Mouse (Mus musculus): ENCODE data around the gene Ccdc85b. TPM values are rescaled to one million over a fixed set of nuclear protein-coding genes. Genes with fewer than 3 reads are reported as not detected.

The Ccdc85b gene
- polyA plus RNA-seq, 1 experiment from 2014 or later: 5.7 TPM

DNA sequence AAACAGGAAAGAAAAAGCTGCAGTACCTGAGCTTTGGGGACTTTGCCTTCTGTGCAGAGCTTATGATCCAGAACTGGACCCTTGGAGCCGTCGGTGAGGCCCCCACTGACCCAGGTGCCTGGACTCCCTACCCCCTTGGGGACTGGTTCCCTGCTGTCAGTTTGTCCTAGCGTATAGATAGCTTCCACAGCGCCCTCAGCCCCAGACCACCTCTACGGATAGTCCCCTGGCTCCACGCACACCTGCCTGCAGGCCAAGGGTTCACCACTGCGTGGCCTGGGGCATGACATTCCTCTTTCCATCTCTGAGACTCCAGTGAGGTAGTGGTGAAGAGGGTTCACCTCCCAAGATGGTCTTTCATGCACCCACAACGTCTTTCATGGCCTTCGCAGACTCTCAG is 5.5 kb upstream of the Ccdc85b start:
- WGBS: 88% methylated on average over 9 of the region's 9 CpGs
- no peak for ATAC-seq (ENCODE audit: insufficient read depth, low FRiP score)

DNA sequence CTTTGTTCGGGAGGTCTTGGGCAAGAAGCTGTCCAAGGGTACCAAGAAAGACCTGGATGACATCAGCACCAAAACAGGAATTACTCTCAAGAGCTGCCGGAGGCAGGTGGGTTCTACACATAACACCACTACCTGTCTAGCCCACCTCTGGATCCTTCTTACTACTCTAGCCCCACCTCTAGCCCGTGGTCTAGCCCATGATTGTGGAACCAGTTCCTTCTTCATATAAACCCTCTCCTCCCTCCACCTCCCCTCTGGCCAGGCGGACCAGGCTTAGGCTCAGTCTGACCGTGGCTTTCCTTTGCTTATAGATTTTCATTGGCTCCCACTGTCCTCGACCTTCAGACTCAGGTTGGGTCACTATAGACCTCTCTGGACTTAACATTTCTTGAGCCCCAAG is 3.7 kb upstream of the Ccdc85b start:
- H3K4me1 ChIP-seq (ENCODE audit: control insufficient read depth, insufficient read depth, low read length): peaks cover 26% of the 10 kb centered on the region
- peak overlapping the region; percentile 90 for H3K4me2 ChIP-seq (ENCODE audit: low read depth, low read length)
- ATAC-seq (ENCODE audit: insufficient read depth, low FRiP score): no peak
- H3K9me3 ChIP-seq (replicated peaks; ENCODE audit: control insufficient read depth, low read length): no peaks in the 10 kb centered on the region
- H3K27ac ChIP-seq (ENCODE audit: low read length): no peak overlapping the region
- peak overlapping the region; percentile 82 for H3K9ac ChIP-seq (ENCODE audit: low read length)
- no peaks in the 10 kb centered on the region for H3K27me3 ChIP-seq (ENCODE audit: control insufficient read depth, insufficient read depth, low read length)
- 88% methylated on average over 6 of the region's 6 CpGs for WGBS
- H3K36me3 ChIP-seq (ENCODE audit: control insufficient read depth, insufficient read depth, low read length): peaks cover 29% of the 10 kb centered on the region
- H3K4me3 ChIP-seq (replicated peaks; ENCODE audit: low read length): peak overlapping the region; percentile 76

More for the DNA sequence above, 5.5 kb upstream of the Ccdc85b start:
- Histone ChIP-seq H3K27ac (ENCODE audit: low read length) (no peak overlapping the region), H3K36me3 (ENCODE audit: control insufficient read depth, insufficient read depth, low read length) (peaks cover 29% of the 10 kb centered on the region), H3K4me3 (replicated peaks; ENCODE audit: low read length) (no peak overlapping the region), H3K27me3 (ENCODE audit: control insufficient read depth, insufficient read depth, low read length) (no peaks in the 10 kb centered on the region), H3K9me3 (replicated peaks; ENCODE audit: control insufficient read depth, low read length) (no peaks in the 10 kb centered on the region), H3K4me1 (ENCODE audit: control insufficient read depth, insufficient read depth, low read length) (peaks cover 19% of the 10 kb centered on the region), H3K4me2 (ENCODE audit: low read depth, low read length) (no peak overlapping the region), H3K9ac (ENCODE audit: low read length) (no peak overlapping the region)

DNA sequence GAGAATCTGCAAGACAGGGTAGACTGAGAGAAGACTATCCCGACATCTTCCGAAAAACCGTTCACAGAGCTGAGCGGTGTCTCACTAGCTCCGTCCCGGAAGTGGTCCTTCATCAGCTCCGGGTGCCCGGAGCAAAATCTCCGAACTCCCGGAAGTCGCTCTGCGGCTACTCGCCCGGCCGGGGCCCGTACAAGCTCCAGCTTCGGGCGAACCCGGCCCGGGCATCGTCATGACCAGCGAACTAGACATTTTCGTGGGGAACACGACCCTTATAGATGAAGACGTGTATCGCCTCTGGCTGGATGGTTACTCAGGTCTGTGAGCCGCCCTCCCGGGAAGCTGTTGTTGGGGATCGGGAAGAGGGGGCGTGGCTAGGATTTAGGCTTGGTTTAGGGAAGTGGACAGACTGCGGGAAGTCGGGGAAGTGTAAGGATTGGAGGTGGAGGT is 2.8 kb upstream of the Ccdc85b start, which contains the start of gene Fibp:
Gene Fibp (plus strand): TSS at position 151 of the 447 bp plus-strand sequence.
- Histone ChIP-seq H3K9me3 (replicated peaks; ENCODE audit: control insufficient read depth, low read length) (no peaks in the 10 kb centered on the region), H3K27me3 (ENCODE audit: control insufficient read depth, insufficient read depth, low read length) (no peaks in the 10 kb centered on the region), H3K4me1 (ENCODE audit: control insufficient read depth, insufficient read depth, low read length) (peaks cover 35% of the 10 kb centered on the region), H3K4me3 (replicated peaks; ENCODE audit: low read length) (peak within 1 kb of the TSS; percentile 76), H3K9ac (ENCODE audit: low read length) (peak within 1 kb of the TSS; percentile 82), H3K27ac (ENCODE audit: low read length) (0 out of 2 replicates have a peak within 1 kb of the TSS, but pooled peaks have one; percentile 65), H3K4me2 (ENCODE audit: low read depth, low read length) (peak within 1 kb of the TSS; percentile 90), H3K36me3 (ENCODE audit: control insufficient read depth, insufficient read depth, low read length) (peaks cover 25% of the 10 kb centered on the region)
- peak; percentile 59 for ATAC-seq (ENCODE audit: insufficient read depth, low FRiP score)
- WGBS: under 1% methylated on average over 32 of the region's 32 CpGs

DNA sequence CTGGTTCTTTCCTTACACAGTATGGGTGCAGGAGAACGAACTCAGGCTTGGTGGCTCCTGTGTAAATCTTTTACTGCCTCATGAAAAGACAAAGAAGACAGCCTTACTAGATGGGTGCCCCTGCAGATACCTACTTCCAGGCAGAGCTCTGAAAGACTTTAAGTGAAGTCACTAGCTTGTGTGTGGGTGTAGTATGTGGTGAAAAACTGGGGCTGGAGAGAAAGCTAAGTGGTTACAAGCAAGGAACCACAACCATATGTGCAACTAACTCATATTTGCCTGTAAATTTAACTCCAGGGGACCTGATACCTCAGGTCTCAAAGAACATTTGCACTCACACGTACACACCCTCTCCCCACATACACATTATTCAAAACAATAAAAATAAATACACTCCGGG is 2.2 kb upstream of the Ccdc85b start:
- no peak for ATAC-seq (ENCODE audit: insufficient read depth, low FRiP score)
- H3K4me1 ChIP-seq (ENCODE audit: control insufficient read depth, insufficient read depth, low read length): peaks cover 41% of the 10 kb centered on the region
- no peaks in the 10 kb centered on the region for H3K9me3 ChIP-seq (replicated peaks; ENCODE audit: control insufficient read depth, low read length)
- no peak overlapping the region for H3K27ac ChIP-seq (ENCODE audit: low read length)
- H3K9ac ChIP-seq (ENCODE audit: low read length): peak overlapping the region; percentile 82
- 28% methylated on average over 3 of the region's 3 CpGs for WGBS
- H3K27me3 ChIP-seq (ENCODE audit: control insufficient read depth, insufficient read depth, low read length): no peaks in the 10 kb centered on the region
- peaks cover 20% of the 10 kb centered on the region for H3K36me3 ChIP-seq (ENCODE audit: control insufficient read depth, insufficient read depth, low read length)
- H3K4me2 ChIP-seq (ENCODE audit: low read depth, low read length): peak overlapping the region; percentile 90
- peak overlapping the region; percentile 76 for H3K4me3 ChIP-seq (replicated peaks; ENCODE audit: low read length)

DNA sequence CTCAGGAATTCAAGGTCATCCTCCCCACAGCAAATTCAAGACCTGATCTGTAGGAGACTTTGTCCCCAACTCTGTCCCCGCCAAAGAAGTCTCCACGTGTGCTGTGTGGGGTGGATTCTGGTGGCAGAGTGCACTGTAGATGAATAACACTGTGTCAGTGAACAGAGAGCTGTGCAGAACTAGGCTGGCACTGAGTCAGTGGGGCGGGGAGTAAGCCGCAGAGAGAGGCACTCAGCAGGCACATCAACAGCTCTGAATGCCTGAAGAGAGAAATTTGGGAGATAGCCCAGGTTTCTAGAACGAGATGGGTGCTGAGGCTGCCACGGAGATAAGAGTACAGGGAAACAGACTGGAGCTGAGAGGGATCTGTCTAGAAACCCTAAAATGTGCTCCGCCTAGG is 1.3 kb upstream of the Ccdc85b start:
- Histone ChIP-seq H3K4me2 (ENCODE audit: low read depth, low read length) (no peak overlapping the region), H3K36me3 (ENCODE audit: control insufficient read depth, insufficient read depth, low read length) (peaks cover 18% of the 10 kb centered on the region), H3K4me1 (ENCODE audit: control insufficient read depth, insufficient read depth, low read length) (peaks cover 40% of the 10 kb centered on the region), H3K27ac (ENCODE audit: low read length) (no peak overlapping the region), H3K9me3 (replicated peaks; ENCODE audit: control insufficient read depth, low read length) (no peaks in the 10 kb centered on the region), H3K9ac (ENCODE audit: low read length) (no peak overlapping the region), H3K27me3 (ENCODE audit: control insufficient read depth, insufficient read depth, low read length) (no peaks in the 10 kb centered on the region), H3K4me3 (replicated peaks; ENCODE audit: low read length) (no peak overlapping the region)
- 74% methylated on average over 7 of the region's 7 CpGs for WGBS
- no peak for ATAC-seq (ENCODE audit: insufficient read depth, low FRiP score)

DNA sequence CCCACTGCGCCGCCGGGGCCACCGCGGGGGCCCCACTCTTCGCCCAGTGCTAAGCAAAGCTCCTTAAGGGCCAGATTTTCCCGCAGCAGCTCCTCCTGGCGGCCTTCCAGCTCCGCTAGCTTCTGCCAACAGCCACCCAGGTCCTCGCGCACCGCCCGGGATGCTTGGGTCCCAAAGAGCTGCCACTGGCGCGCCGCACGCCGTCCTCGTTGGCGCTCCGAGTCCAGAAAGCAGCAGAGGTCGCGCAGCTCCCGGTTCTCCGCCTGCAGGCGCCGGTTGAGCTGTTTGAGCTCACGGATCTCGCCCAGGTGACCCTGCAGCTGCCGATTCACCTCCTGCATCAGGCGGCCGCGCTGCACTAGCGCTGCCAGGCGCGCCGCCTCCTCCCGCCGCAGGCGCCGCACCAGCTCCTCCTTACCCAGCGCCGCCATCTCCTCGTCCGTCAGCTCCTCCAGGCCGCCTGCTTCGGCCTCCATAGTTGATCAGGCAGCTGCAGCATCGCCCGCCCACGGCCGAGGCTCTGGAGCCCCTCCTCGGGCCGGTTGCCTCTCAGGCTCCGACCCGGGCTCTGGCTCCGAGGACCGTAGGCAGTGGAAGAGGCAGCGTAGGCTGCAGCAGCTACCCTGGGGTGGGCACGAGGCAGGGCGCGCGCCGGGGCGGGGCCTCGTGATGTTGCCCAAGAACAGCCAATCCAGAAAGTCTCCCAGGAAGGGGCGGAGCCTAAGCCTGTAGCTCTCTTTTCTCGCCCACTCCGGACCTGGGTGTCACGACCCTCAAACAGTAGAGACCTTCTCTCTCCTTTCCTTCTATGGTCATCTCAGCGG is 560 bp downstream of the Ccdc85b start:
- peak; percentile 92 for ATAC-seq (ENCODE audit: insufficient read depth, low FRiP score)
- Histone ChIP-seq H3K9me3 (replicated peaks; ENCODE audit: control insufficient read depth, low read length) (no peaks in the 10 kb centered on the region), H3K4me3 (replicated peaks; ENCODE audit: low read length) (peak overlapping the region; percentile 75), H3K27ac (ENCODE audit: low read length) (peak overlapping the region; percentile 91), H3K9ac (ENCODE audit: low read length) (peak overlapping the region; percentile 88), H3K4me2 (ENCODE audit: low read depth, low read length) (peak overlapping the region; percentile 83), H3K36me3 (ENCODE audit: control insufficient read depth, insufficient read depth, low read length) (peaks cover 5% of the 10 kb centered on the region; the same call in 1 of the 2 replicates), H3K4me1 (ENCODE audit: control insufficient read depth, insufficient read depth, low read length) (peaks cover 37% of the 10 kb centered on the region), H3K27me3 (ENCODE audit: control insufficient read depth, insufficient read depth, low read length) (no peaks in the 10 kb centered on the region)
- under 1% methylated on average over 70 of the region's 70 CpGs for WGBS

DNA sequence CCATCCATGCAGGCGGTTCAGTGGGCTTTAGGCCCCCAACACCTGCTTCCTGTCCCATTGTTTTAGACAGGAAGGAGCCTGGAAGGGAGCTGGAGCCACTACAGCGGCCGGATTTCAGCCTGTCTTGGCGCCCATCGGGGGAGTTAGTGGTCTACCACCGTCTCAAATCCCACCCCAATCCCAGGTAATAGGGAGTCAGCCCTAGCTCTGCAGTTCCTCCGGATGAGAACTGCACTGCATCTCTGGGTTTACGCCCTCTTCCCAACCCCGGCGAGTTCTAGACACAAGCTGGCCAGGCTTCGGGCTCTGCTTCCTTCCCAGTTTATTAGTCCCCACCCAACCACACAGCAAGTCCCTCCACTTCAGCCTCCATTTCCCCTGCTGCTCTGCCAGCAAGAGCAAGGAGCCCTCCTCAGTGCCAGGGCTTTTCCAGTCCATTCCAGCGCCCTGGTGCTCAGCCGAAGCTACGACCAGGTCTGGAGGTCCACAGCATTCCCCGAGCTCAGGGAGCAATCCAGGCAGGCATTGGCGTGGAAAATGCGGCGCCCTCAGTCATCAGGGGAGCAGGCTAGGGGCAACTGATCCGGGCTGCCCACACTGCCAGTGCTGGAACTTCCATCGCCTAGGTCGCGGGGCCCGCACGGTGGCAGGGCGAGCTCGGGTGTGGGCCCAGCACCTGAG is 1.3 kb downstream of the Ccdc85b start:
- Histone ChIP-seq H3K4me2 (ENCODE audit: low read depth, low read length) (peak overlapping the region; percentile 83), H3K4me1 (ENCODE audit: control insufficient read depth, insufficient read depth, low read length) (peaks cover 35% of the 10 kb centered on the region), H3K9me3 (replicated peaks; ENCODE audit: control insufficient read depth, low read length) (no peaks in the 10 kb centered on the region), H3K27me3 (ENCODE audit: control insufficient read depth, insufficient read depth, low read length) (no peaks in the 10 kb centered on the region), H3K9ac (ENCODE audit: low read length) (peak overlapping the region; percentile 88), H3K4me3 (replicated peaks; ENCODE audit: low read length) (peak overlapping the region; percentile 75), H3K36me3 (ENCODE audit: control insufficient read depth, insufficient read depth, low read length) (no peaks in the 10 kb centered on the region), H3K27ac (ENCODE audit: low read length) (peak overlapping the region; percentile 91)
- no peak for ATAC-seq (ENCODE audit: insufficient read depth, low FRiP score)
- WGBS: 3% methylated on average over 26 of the region's 26 CpGs

DNA sequence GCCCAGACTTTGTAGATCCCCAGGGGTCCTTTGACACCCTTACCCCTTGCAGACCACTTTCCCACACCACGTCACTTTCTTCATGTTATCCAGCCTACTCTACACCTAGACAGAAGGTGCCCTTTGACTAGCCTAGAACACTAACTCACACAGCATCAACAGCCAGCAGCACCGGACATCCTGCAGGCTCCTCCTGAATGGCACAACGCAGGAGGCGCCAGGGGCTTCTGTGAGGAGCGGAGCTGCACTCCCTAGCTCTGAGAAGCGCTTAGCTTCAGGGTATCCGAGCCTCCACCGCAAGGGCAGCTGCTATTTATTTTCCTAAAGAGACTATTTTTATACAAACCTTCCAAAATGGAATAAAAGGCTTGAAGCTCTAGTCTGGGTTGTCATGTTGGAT is 2.1 kb downstream of the Ccdc85b start:
- no peaks in the 10 kb centered on the region for H3K36me3 ChIP-seq (ENCODE audit: control insufficient read depth, insufficient read depth, low read length)
- peaks cover 30% of the 10 kb centered on the region for H3K4me1 ChIP-seq (ENCODE audit: control insufficient read depth, insufficient read depth, low read length)
- H3K9me3 ChIP-seq (replicated peaks; ENCODE audit: control insufficient read depth, low read length): no peaks in the 10 kb centered on the region
- no peak overlapping the region for H3K27ac ChIP-seq (ENCODE audit: low read length)
- peak overlapping the region; percentile 88 for H3K9ac ChIP-seq (ENCODE audit: low read length)
- peak overlapping the region; percentile 75 for H3K4me3 ChIP-seq (replicated peaks; ENCODE audit: low read length)
- no peaks in the 10 kb centered on the region for H3K27me3 ChIP-seq (ENCODE audit: control insufficient read depth, insufficient read depth, low read length)
- WGBS: 55% methylated on average over 8 of the region's 8 CpGs
- ATAC-seq (ENCODE audit: insufficient read depth, low FRiP score): no peak
- peak overlapping the region; percentile 83 for H3K4me2 ChIP-seq (ENCODE audit: low read depth, low read length)

DNA sequence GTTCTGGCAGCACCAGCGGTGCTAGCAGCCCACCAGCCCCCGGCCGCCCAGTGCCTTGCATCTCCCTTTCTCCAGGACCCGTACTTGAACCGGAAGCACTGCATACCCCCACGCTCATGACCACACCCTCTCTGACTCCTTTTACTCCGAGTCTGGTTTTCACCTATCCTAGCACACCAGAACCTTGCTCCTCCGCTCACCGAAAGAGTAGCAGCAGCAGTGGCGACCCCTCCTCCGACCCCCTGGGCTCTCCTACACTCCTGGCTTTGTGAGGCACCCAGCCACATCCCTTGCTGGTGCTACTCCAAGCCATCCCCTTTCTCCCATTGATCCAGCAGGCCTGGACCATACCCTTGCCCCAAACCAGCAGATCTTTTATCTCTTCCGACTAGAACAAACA is 2.7 kb downstream of the Ccdc85b start:
- H3K27me3 ChIP-seq (ENCODE audit: control insufficient read depth, insufficient read depth, low read length): peaks cover 2% of the 10 kb centered on the region
- no peaks in the 10 kb centered on the region for H3K9me3 ChIP-seq (replicated peaks; ENCODE audit: control insufficient read depth, low read length)
- ATAC-seq (ENCODE audit: insufficient read depth, low FRiP score): no peak
- WGBS: 75% methylated on average over 12 of the region's 12 CpGs
- peaks cover 29% of the 10 kb centered on the region for H3K4me1 ChIP-seq (ENCODE audit: control insufficient read depth, insufficient read depth, low read length)
- H3K4me3 ChIP-seq (replicated peaks; ENCODE audit: low read length): peak overlapping the region; percentile 75
- peak overlapping the region; percentile 83 for H3K4me2 ChIP-seq (ENCODE audit: low read depth, low read length)
- H3K9ac ChIP-seq (ENCODE audit: low read length): peak overlapping the region; percentile 88; the same call in 1 of the 2 replicates
- H3K36me3 ChIP-seq (ENCODE audit: control insufficient read depth, insufficient read depth, low read length): no peaks in the 10 kb centered on the region
- H3K27ac ChIP-seq (ENCODE audit: low read length): no peak overlapping the region

Measured in stomach, embryonic 16.5 days (tissue).